Mouse (Mus musculus) small intestine, adult 2 months (tissue): ENCODE data around the gene Olfr340.

Experiments
- CTCF ChIP-seq: fragments of 200-500 bp; IDR thresholded peaks from 2 replicates; pipeline ENCODE4 v1.5.1; 2012; ENCODE audit warnings: low read depth, mild to moderate bottlenecking, control low read depth, inconsistent platforms, low read length, moderate library complexity, mixed read lengths; ENCODE audit not compliant: insufficient replicate concordance, insufficient read length; ENCODE audit errors: extremely low read depth
- POLR2A ChIP-seq: fragments of 200-500 bp; IDR thresholded peaks from 2 replicates; pipeline ENCODE4 v1.6.1; 2012; ENCODE audit warnings: low read depth, mild to moderate bottlenecking, control low read depth, inconsistent platforms, low read length, moderate library complexity

- TF ChIP-seq POLR2A: no peak
- TF ChIP-seq CTCF: no peak
Measured at GRCm38 (mm10) chr2:36418647-36419046, 33.7 kb upstream of the Olfr340 start, which contains the start of gene Olfr339.
